Mouse (Mus musculus) midbrain, embryonic 11.5 days (tissue): ENCODE measurements at regions not wholly inside any gene's neighbourhood (a gene's known extent, or its start where the extent isn't known, plus 50 kb on each side); places are given as distances from the start of the nearest gene placed in this dataset.

Experiments
- ATAC-seq: fragments of 200-750 bp; cut with Nextera tagmentation; 2 replicates; pipeline ENCODE4 v1.8.0; 2017; ENCODE audit warnings: moderate TSS enrichment, moderate library complexity; ENCODE audit not compliant: low FRiP score
- DNase-seq: peaks from one replicate; pipeline ENCODE4 v3.0.0; 2015; ENCODE audit warnings: low spot score; ENCODE audit errors: missing footprints
- H3K27ac ChIP-seq: fragments of 300-500 bp; sonication (generic); 2 replicates; pipeline ENCODE4 v1.5.1; 2014; ENCODE audit warnings: low read depth, low read length
- H3K27me3 ChIP-seq: fragments of 300-500 bp; sonication (generic); 2 replicates; pipeline ENCODE4 v1.6.1; 2014; ENCODE audit warnings: mild to moderate bottlenecking, low read length, moderate library complexity, mixed read lengths; ENCODE audit not compliant: control insufficient read depth, insufficient read depth
- H3K36me3 ChIP-seq: fragments of 300-500 bp; sonication (generic); 2 replicates; pipeline ENCODE4 v1.6.1; 2014; ENCODE audit warnings: mild to moderate bottlenecking, low read length, moderate library complexity, mixed read lengths; ENCODE audit not compliant: control insufficient read depth, insufficient read depth
- H3K4me1 ChIP-seq: fragments of 300-500 bp; sonication (generic); 2 replicates; pipeline ENCODE4 v1.6.1; 2014; ENCODE audit warnings: low read length; ENCODE audit not compliant: control insufficient read depth, insufficient read depth
- H3K4me2 ChIP-seq: fragments of 300-500 bp; sonication (generic); 2 replicates; pipeline ENCODE4 v1.6.1; 2014; ENCODE audit warnings: mild to moderate bottlenecking, moderate library complexity
- H3K4me3 ChIP-seq: fragments of 300-500 bp; sonication (generic); 2 replicates; pipeline ENCODE4 v1.5.1; 2014; ENCODE audit warnings: low read depth, low read length
- H3K9ac ChIP-seq: fragments of 300-500 bp; sonication (generic); 2 replicates; pipeline ENCODE4 v1.6.1; 2014; ENCODE audit warnings: low read length
- H3K9me3 ChIP-seq: fragments of 300-500 bp; sonication (generic); 2 replicates; pipeline ENCODE4 v1.6.1; 2016; ENCODE audit warnings: low read length; ENCODE audit not compliant: control insufficient read depth
- WGBS: fragments of 180-500 bp; shearing (Covaris S2); extraction: QIAGEN DNeasy Blood & Tissue Kit; methylation state at CpG from one replicate; pipeline ENCODE4 v1.1.7; 2014; 5-methylcytosine and 5-hydroxymethylcytosine counted together

GRCm38 (mm10) chr6:139135693-139136092 lies 366.1 kb downstream of the Rergl start:
- DNase-seq (no peak), ATAC-seq (no peak)
- Histone ChIP-seq H3K4me1 (no peaks in the 10 kb centered on the region), H3K4me2 (no peak overlapping the region), H3K27ac (no peak overlapping the region), H3K4me3 (no peak overlapping the region), H3K36me3 (no peaks in the 10 kb centered on the region), H3K9ac (no peak overlapping the region), H3K27me3 (no peaks in the 10 kb centered on the region), H3K9me3 (no peaks in the 10 kb centered on the region)
- 90% methylated on average over 4 of the region's 6 CpGs for WGBS

- Histone ChIP-seq H3K27me3 (no peaks in the 10 kb centered on the region), H3K27ac (no peak overlapping the region), H3K4me1 (no peaks in the 10 kb centered on the region), H3K4me2 (no peak overlapping the region), H3K9ac (no peak overlapping the region), H3K9me3 (no peaks in the 10 kb centered on the region), H3K4me3 (no peak overlapping the region), H3K36me3 (no peaks in the 10 kb centered on the region)
- ATAC-seq (no peak), DNase-seq (no peak)
- 92% methylated on average over 15 of the region's 15 CpGs for WGBS
Observed at GRCm38 (mm10) chr6:139132083-139132679, 369.6 kb downstream of the Rergl start.

DNA sequence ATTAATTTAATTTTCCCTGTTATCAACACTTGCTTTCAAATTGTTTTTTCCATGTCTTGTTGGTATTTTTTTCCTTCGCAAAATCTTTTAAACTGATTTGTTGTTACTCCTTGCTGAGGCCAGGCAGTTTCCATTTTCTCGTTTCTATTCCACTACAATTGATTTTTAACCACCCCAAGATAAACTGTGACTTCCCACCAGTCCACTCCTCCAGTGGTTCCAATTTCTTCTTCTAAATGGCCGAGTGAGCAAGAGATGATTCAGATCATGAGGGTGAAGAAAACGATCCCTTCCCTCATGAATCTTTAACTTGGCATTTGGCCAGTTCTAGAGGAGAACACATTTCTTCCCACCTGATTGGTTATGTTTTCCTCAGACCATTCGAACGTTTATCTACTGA lies 393.5 kb downstream of the Rergl start:
- H3K27ac ChIP-seq: no peak overlapping the region
- H3K36me3 ChIP-seq: no peaks in the 10 kb centered on the region
- no peaks in the 10 kb centered on the region for H3K9me3 ChIP-seq
- DNase-seq (no peak), ATAC-seq (no peak)
- WGBS: 86% methylated on average over 6 of the region's 6 CpGs
- H3K4me2 ChIP-seq: no peak overlapping the region
- no peak overlapping the region for H3K9ac ChIP-seq
- H3K27me3 ChIP-seq: no peaks in the 10 kb centered on the region
- no peak overlapping the region for H3K4me3 ChIP-seq
- H3K4me1 ChIP-seq: no peaks in the 10 kb centered on the region

- 51% methylated on average over 3 of the region's 3 CpGs for WGBS
- no peaks in the 10 kb centered on the region for H3K36me3 ChIP-seq
- H3K4me3 ChIP-seq: no peak overlapping the region
- no peaks in the 10 kb centered on the region for H3K27me3 ChIP-seq
- no peak overlapping the region for H3K27ac ChIP-seq
- DNase-seq (no peak), ATAC-seq (peak; percentile 82)
- no peaks in the 10 kb centered on the region for H3K4me1 ChIP-seq
- H3K9me3 ChIP-seq: no peaks in the 10 kb centered on the region
- no peak overlapping the region for H3K4me2 ChIP-seq
- H3K9ac ChIP-seq: no peak overlapping the region
Observed at GRCm38 (mm10) chr6:139103397-139103796, 398.4 kb downstream of the Rergl start.

DNA sequence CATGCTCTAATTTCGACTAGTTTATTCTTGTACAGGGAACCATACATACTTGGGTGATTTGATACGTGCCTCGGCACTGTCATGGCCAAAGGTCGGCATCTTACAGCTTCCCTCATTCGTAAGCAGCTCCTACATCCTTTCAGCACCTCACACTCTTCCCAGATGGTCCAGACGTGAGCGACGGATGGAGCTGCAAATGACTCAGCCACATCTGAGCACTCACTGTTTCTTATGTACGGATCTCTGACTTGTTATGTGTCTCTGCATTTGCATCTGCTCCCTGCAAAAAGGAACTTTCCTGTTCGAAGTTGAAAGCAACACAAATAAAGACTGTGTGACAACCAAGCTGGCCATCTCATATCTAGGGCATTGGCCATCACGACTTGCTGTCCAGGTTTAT lies 402.5 kb downstream of the Rergl start:
- no peak overlapping the region for H3K27ac ChIP-seq
- no peak overlapping the region for H3K9ac ChIP-seq
- H3K27me3 ChIP-seq: no peaks in the 10 kb centered on the region
- no peak overlapping the region for H3K4me2 ChIP-seq
- DNase-seq (no peak), ATAC-seq (no peak)
- 89% methylated on average over 11 of the region's 11 CpGs for WGBS
- no peaks in the 10 kb centered on the region for H3K4me1 ChIP-seq
- H3K4me3 ChIP-seq: no peak overlapping the region
- no peaks in the 10 kb centered on the region for H3K9me3 ChIP-seq
- H3K36me3 ChIP-seq: no peaks in the 10 kb centered on the region

GRCm38 (mm10) chr6:139075433-139075832 lies 417.1 kb upstream of the Igbp1b start:
- 0 out of 2 replicates have a peak, but pooled peaks have one; percentile 30 for ATAC-seq
- Histone ChIP-seq H3K4me3 (no peak overlapping the region), H3K4me1 (no peaks in the 10 kb centered on the region), H3K36me3 (no peaks in the 10 kb centered on the region), H3K9me3 (no peaks in the 10 kb centered on the region), H3K27me3 (no peaks in the 10 kb centered on the region), H3K4me2 (no peak overlapping the region), H3K27ac (no peak overlapping the region), H3K9ac (no peak overlapping the region)
- DNase-seq: no peak
- 63% methylated on average over 4 of the region's 4 CpGs for WGBS

DNA sequence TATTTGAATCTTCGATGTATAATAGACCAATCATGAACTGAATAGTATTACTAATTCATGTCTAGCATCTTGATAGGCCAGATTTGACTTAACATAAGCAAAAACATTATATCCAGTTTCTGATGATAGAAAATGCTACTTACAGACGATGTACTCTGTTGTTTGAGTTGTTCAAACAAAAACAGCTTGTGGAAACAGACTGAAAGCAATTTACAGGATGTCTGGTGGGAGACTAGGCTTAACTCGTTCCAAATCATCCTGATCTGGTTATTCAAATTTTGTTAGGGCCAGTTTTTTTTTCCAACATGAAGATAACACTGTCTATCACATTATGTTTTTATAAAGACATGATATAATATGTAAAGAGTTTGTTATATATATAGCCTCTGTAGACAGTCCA lies 369.4 kb upstream of the Igbp1b start:
- DNase-seq: no peak
- WGBS: 87% methylated on average over 3 of the region's 3 CpGs
- Histone ChIP-seq H3K9me3 (no peaks in the 10 kb centered on the region), H3K4me2 (no peak overlapping the region), H3K27ac (no peak overlapping the region), H3K36me3 (no peaks in the 10 kb centered on the region), H3K4me3 (no peak overlapping the region), H3K27me3 (no peaks in the 10 kb centered on the region), H3K4me1 (no peaks in the 10 kb centered on the region), H3K9ac (no peak overlapping the region)
- no peak for ATAC-seq

DNA sequence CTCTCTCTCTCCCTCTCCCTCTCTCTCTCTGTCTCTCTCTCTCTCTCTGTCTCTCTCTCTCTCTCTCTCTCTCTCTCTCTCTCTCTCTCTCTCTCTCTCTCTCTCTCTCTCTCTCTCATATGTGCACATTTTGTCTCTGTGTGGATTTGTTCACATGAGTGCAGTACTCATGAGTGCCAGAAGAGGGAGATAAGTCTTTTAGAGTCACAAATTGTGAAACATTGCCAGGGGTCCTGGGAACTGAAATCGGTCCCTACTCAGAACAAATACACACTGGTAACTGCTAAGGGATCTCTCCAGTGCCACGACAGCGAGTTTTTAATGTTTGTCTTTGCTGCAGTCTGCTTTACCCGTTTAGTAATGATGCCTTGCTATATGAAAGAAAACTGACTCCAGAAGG lies 356.2 kb upstream of the Igbp1b start:
- Histone ChIP-seq H3K27me3 (no peaks in the 10 kb centered on the region), H3K4me2 (no peak overlapping the region), H3K4me3 (no peak overlapping the region), H3K36me3 (no peaks in the 10 kb centered on the region), H3K27ac (no peak overlapping the region), H3K4me1 (no peaks in the 10 kb centered on the region), H3K9ac (no peak overlapping the region), H3K9me3 (no peaks in the 10 kb centered on the region)
- no peak for ATAC-seq
- 87% methylated on average over 4 of the region's 4 CpGs for WGBS
- peak; percentile 80 for DNase-seq

DNA sequence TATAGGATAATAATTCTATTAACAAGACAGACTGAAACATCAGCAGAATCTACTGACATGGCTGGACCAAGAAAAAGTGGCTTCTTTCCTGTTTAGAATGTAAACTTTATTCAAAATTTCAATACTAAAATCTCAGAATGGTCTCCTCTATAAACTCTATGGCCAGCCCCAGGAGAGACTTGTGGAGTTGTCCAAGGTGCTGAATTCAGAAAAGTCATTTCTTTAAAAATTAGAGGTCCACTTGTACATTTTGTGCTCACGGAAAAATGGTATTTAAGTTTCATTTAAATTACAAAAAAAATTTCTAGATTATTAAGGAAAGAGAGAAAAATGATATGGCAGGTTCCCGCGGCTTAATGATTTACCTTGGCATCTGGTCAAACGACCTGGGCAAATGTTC lies 352.2 kb upstream of the Igbp1b start:
- H3K4me3 ChIP-seq: no peak overlapping the region
- no peaks in the 10 kb centered on the region for H3K27me3 ChIP-seq
- no peaks in the 10 kb centered on the region for H3K4me1 ChIP-seq
- WGBS: 79% methylated on average over 4 of the region's 4 CpGs
- H3K27ac ChIP-seq: no peak overlapping the region
- no peaks in the 10 kb centered on the region for H3K9me3 ChIP-seq
- no peak overlapping the region for H3K4me2 ChIP-seq
- peak; percentile 57 for DNase-seq
- ATAC-seq: no peak
- H3K9ac ChIP-seq: no peak overlapping the region
- H3K36me3 ChIP-seq: no peaks in the 10 kb centered on the region
